ENCODE assay signal across 8 mouse cellular contexts in genomic region chr1:89184111-89184785, GRCm38 (mm10).
A peak's percentile ranks its signal among the peaks of the same experiment; 100 is the strongest.
DNase-seq lines count a peak whose midpoint lies in the region; ATAC-seq lines count a peak whose summit lies in the region.

No protein-coding gene starts in this region.

- no peaks in the 10 kb centered on the region for H3K27me3 ChIP-seq in hindbrain, embryonic 14.5 days (ENCODE audit: control insufficient read depth, insufficient read depth, low read length)
- H3K27me3 ChIP-seq in hindbrain, embryonic 11.5 days (ENCODE audit: control insufficient read depth, insufficient read depth, low read length), result no peaks in the 10 kb centered on the region
- no peaks in the 10 kb centered on the region for H3K27me3 ChIP-seq in heart, embryonic 15.5 days

- 62% methylated on average over 6 of the region's 6 CpGs for WGBS in hindbrain, embryonic 14.5 days
- 80% methylated on average over 6 of the region's 6 CpGs for WGBS in hindbrain, embryonic 11.5 days
- 84% methylated on average over 6 of the region's 6 CpGs for WGBS in heart, embryonic 15.5 days

- H3K4me3 ChIP-seq in hindbrain, embryonic 14.5 days (replicated peaks; ENCODE audit: low read length), result no peak overlapping the region
- no peak overlapping the region for H3K4me3 ChIP-seq in hindbrain, embryonic 11.5 days (ENCODE audit: low read depth, low read length)
- no peak overlapping the region for H3K4me3 ChIP-seq in heart, embryonic 15.5 days

- H3K4me2 ChIP-seq in hindbrain, embryonic 14.5 days (replicated peaks), result no peak overlapping the region; the same call in 1 of the 2 replicates
- H3K4me2 ChIP-seq in hindbrain, embryonic 11.5 days (replicated peaks; ENCODE audit: low read depth, low read length), result no peak overlapping the region
- H3K4me2 ChIP-seq in heart, embryonic 15.5 days, result no peak overlapping the region

- no peak for ATAC-seq in hindbrain, embryonic 14.5 days (ENCODE audit: low FRiP score)
- ATAC-seq in hindbrain, embryonic 11.5 days (ENCODE audit: low FRiP score), result no peak
- no peak for ATAC-seq in heart, embryonic 15.5 days (replicated peaks; ENCODE audit: insufficient number of reproducible peaks, insufficient read depth, low FRiP score, low read depth)

- peaks cover 9% of the 10 kb centered on the region for H3K4me1 ChIP-seq in hindbrain, embryonic 14.5 days (replicated peaks; ENCODE audit: control insufficient read depth, insufficient read depth, low read length)
- H3K4me1 ChIP-seq in hindbrain, embryonic 11.5 days (replicated peaks; ENCODE audit: control insufficient read depth, insufficient read depth, low read length), result peaks cover 3% of the 10 kb centered on the region; the same call in 1 of the 2 replicates
- H3K4me1 ChIP-seq in heart, embryonic 15.5 days (replicated peaks), result peaks cover 27% of the 10 kb centered on the region

- no peaks in the 10 kb centered on the region for H3K9me3 ChIP-seq in hindbrain, embryonic 14.5 days (ENCODE audit: control insufficient read depth, low read length)
- H3K9me3 ChIP-seq in hindbrain, embryonic 11.5 days (ENCODE audit: control insufficient read depth, low read length), result no peaks in the 10 kb centered on the region
- no peaks in the 10 kb centered on the region for H3K9me3 ChIP-seq in heart, embryonic 15.5 days (replicated peaks)

- H3K36me3 ChIP-seq in hindbrain, embryonic 14.5 days (replicated peaks; ENCODE audit: control insufficient read depth, insufficient read depth), result no peaks in the 10 kb centered on the region
- H3K36me3 ChIP-seq in hindbrain, embryonic 11.5 days (ENCODE audit: control insufficient read depth, insufficient read depth, low read length), result no peaks in the 10 kb centered on the region
- no peaks in the 10 kb centered on the region for H3K36me3 ChIP-seq in heart, embryonic 15.5 days

- no peak overlapping the region for H3K9ac ChIP-seq in hindbrain, embryonic 14.5 days
- H3K9ac ChIP-seq in hindbrain, embryonic 11.5 days (ENCODE audit: low read depth, low read length), result no peak overlapping the region
- no peak overlapping the region for H3K9ac ChIP-seq in heart, embryonic 15.5 days

- peak; percentile 54 for DNase-seq in hindbrain, embryonic 14.5 days (ENCODE audit: low spot score)
- no peak for DNase-seq in hindbrain, embryonic 11.5 days (ENCODE audit: low spot score)
- peak; percentile 57 for DNase-seq in cerebellum, adult 8-10 months
- peak; percentile 47 for DNase-seq in retina, adult 2 months (ENCODE audit: low read depth, low spot score)
- no peak for DNase-seq in thymus, postnatal 4 days
- no peak for DNase-seq in kidney, adult 9 months
- DNase-seq in ovary, adult 18-20 months (ENCODE audit: low spot score), result no peak

- H3K27ac ChIP-seq in hindbrain, embryonic 14.5 days, result no peak overlapping the region; the same call in 1 of the 2 replicates
- no peak overlapping the region for H3K27ac ChIP-seq in hindbrain, embryonic 11.5 days (ENCODE audit: low read depth, low read length)
- H3K27ac ChIP-seq in heart, embryonic 15.5 days, result peak overlapping the region; percentile 62

Comparison
In these comparisons a context has a peak if more than half of its experiments do, and no peak if none do; other contexts are left out.
1. DNase-seq: peak in hindbrain, embryonic 14.5 days (single experiment), cerebellum, adult 8-10 months (single experiment) and retina, adult 2 months (single experiment); none in hindbrain, embryonic 11.5 days (single experiment), thymus, postnatal 4 days (single experiment), kidney, adult 9 months (single experiment) and ovary, adult 18-20 months (single experiment).